Mouse (Mus musculus) bone marrow macrophage, adult 2 months (primary cell): Measurements from ENCODE around the gene Pdpn.

ENCODE experiments used
- CTCF ChIP-seq: IDR thresholded peaks from 2 replicates; pipeline ENCODE4 v1.5.1; 2012; ENCODE audit warnings: low read depth, mild to moderate bottlenecking, low read length, moderate library complexity
- POLR2A ChIP-seq: IDR thresholded peaks from 2 replicates; pipeline ENCODE4 v1.6.1; 2012; ENCODE audit warnings: mild to moderate bottlenecking, low read depth, low read length, borderline replicate concordance

- TF ChIP-seq POLR2A: no peak
- TF ChIP-seq CTCF: no peak
Observed at GRCm38 (mm10) chr4:143271571-143271970, 27.8 kb downstream of the Pdpn start.
